In genomic region chr5:135488881-135489694, GRCm38 (mm10) we compare ENCODE assay signal across 8 mouse cellular contexts. TPM values are rescaled to one million over a fixed set of nuclear protein-coding genes. Genes with fewer than 3 reads are reported as not detected.
DNase-seq lines count a peak whose midpoint lies in the region; ATAC-seq lines count a peak whose summit lies in the region.

No protein-coding gene starts in this region.

- intact Hi-C loops in gastrocnemius, postnatal 36 days (cut with DNase I), result loop anchor here (5.0 kb wide), 1 partner anchor 77 kb away; no protein-coding TSS in a partner anchor
- intact Hi-C loops in left cerebral cortex, postnatal 25 days (cut with DNase I), result loop anchor here (2.0 kb wide), 1 partner anchor 28 kb away; no protein-coding TSS in a partner anchor

- WGBS in intestine, embryonic 15.5 days, result under 1% methylated on average over 52 of the region's 59 CpGs

- DNase-seq in adrenal gland, adult 2 months, result peak; percentile 80
- peak; percentile 78 for DNase-seq in embryo, embryonic 10 days (ENCODE audit: low spot score)
- peak; percentile 68 to 69 for DNase-seq in gastrocnemius, postnatal 36 days
- DNase-seq in left cerebral cortex, postnatal 25 days (ENCODE audit: low spot score in 2 of 2), result peak; percentile 75 to 79
- peak; percentile 86 to 90 for DNase-seq in right cerebral cortex, postnatal 10 days (ENCODE audit: low spot score in 2 of 2)
- DNase-seq in c-Kit-positive CD71-positive TER-119-positive erythroid progenitor cells, embryonic 14.5 days (ENCODE audit: low spot score), result no peak

- H3K4me3 ChIP-seq in intestine, embryonic 15.5 days (replicated peaks), result peak overlapping the region; percentile 65

- H3K9ac ChIP-seq in intestine, embryonic 15.5 days, result peak overlapping the region; percentile 49

- H3K27me3 ChIP-seq in intestine, embryonic 15.5 days (replicated peaks), result no peaks in the 10 kb centered on the region

- peak; percentile 85 for ATAC-seq in intestine, embryonic 15.5 days
- ATAC-seq in megakaryocyte progenitor cell, adult 5-6 weeks (replicated peaks; ENCODE audit: poor library complexity), result peak; percentile 80

- H3K4me1 ChIP-seq in intestine, embryonic 15.5 days (replicated peaks), result peaks cover 10% of the 10 kb centered on the region

- no peaks in the 10 kb centered on the region for H3K9me3 ChIP-seq in intestine, embryonic 15.5 days

- H3K4me2 ChIP-seq in intestine, embryonic 15.5 days (replicated peaks), result peak overlapping the region; percentile 88

- peak overlapping the region; percentile 86 for H3K27ac ChIP-seq in intestine, embryonic 15.5 days

- H3K36me3 ChIP-seq in intestine, embryonic 15.5 days, result no peaks in the 10 kb centered on the region

RNA-seq across cellular contexts. Expression of gene Hip1, which starts 55.8 kb away (rescaled TPM):
- 10 to 100 TPM; 17.2 to 26.7 TPM for total RNA-seq in adrenal gland, adult 2 months (2021)
- 19.4 and 20.5 TPM in 2 replicates for polyA plus RNA-seq in adrenal gland, adult 2 months (2012; rRNA removed)
- 10 to 100 TPM; 23.5 to 25.4 TPM for total RNA-seq in gastrocnemius, postnatal 36 days (2021)
- 20.1 and 20.9 TPM in 2 replicates for polyA plus RNA-seq in intestine, embryonic 15.5 days (2015; fragmentation: Nextera tagmentation; extraction: Ambion mirVana)
- 10 to 100 TPM; 44.3 to 59.7 TPM for total RNA-seq in left cerebral cortex, postnatal 25 days (2021)
- 6.9 and 8.6 TPM in 2 replicates for total RNA-seq in megakaryocyte progenitor cell, adult 5-6 weeks (2015)
- 9.4 and 10.6 TPM in 2 replicates for total RNA-seq in megakaryocyte progenitor cell, adult 5-6 weeks (2017)
